Mouse (Mus musculus) Patski (cell line): ENCODE data around the gene Tmem132b. TPM values are rescaled to one million over a fixed set of nuclear protein-coding genes. Genes with fewer than 3 reads are reported as not detected.

Experiments
- ATAC-seq: fragments of 100-300 bp; one replicate; pipeline ENCODE4 v1.8.0; 2021
- CTCF ChIA-PET: fragments of 350-600 bp; sonication (Branson Sonifier 250); formaldehyde crosslinking; loops from one replicate; lab custom pipeline; 2022; ENCODE audit warnings: inconsistent platforms; lab: Charles Lee
- POLR2A ChIA-PET: fragments of 350-600 bp; sonication (Branson Sonifier 250); formaldehyde crosslinking; loops from one replicate; lab custom pipeline; 2022; ENCODE audit warnings: antibody characterized with exemption, inconsistent platforms; lab: Charles Lee
- DNase-seq: peaks from one replicate; pipeline ENCODE4 v3.0.0-alpha.2; 2011; ENCODE audit warnings: low read depth, low spot score
- H3K27me3 ChIP-seq: fragments of 371-371 bp; one replicate; pipeline ENCODE4 v1.5.1; 2021
- CTCF ChIP-seq: fragments of 100-300 bp; IDR thresholded peaks from one replicate; pipeline ENCODE4 v1.5.1; 2021
- in situ Hi-C: fragments of 300-500 bp; cut with MboI; formaldehyde crosslinking; loops from 3 replicates; pipeline ENCODE4 v1.11.1; 2018; ENCODE audit warnings: low pct_unique_long_range_greater_than_20kb, mixed read lengths
- polyA plus RNA-seq: library from polyadenylated mRNA; unstranded; gene quantifications from one replicate; pipeline ENCODE4 v1.2.3, GENCODE M21; 2021

The Tmem132b gene
- polyA plus RNA-seq, 1 experiment from 2014 or later = not detected

DNA sequence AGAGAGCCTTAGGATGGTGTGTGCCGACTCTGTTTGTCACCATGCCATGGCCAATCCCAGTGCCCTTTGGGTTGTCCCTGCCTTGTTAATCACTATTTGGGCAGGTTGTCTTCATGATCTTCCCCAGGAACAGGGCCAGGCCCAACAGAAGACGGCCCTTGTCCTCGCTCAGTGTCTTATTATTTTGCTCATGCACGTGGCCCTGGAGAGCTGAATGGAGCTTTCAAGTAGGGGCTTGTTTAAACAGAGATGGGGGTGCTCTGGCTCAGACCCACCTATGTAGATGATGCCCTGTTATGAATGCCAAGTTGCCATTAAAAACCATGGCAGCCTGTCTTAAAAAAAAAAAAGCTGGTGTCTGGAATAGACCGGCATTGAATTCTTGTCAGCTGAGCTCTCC is 126.5 kb downstream of the Tmem132b start:
- TF ChIP-seq CTCF = no peak
- DNase-seq = no peak
- no peaks in the 10 kb centered on the region for H3K27me3 ChIP-seq
- in situ Hi-C loops = no loop called here
- POLR2A ChIA-PET = no interaction called here
- CTCF ChIA-PET = interaction anchor here (0.6 kb wide), 1 partner anchor 22 kb away, joined by 3 read pairs; no protein-coding TSS in a partner anchor
- no peak for ATAC-seq

DNA sequence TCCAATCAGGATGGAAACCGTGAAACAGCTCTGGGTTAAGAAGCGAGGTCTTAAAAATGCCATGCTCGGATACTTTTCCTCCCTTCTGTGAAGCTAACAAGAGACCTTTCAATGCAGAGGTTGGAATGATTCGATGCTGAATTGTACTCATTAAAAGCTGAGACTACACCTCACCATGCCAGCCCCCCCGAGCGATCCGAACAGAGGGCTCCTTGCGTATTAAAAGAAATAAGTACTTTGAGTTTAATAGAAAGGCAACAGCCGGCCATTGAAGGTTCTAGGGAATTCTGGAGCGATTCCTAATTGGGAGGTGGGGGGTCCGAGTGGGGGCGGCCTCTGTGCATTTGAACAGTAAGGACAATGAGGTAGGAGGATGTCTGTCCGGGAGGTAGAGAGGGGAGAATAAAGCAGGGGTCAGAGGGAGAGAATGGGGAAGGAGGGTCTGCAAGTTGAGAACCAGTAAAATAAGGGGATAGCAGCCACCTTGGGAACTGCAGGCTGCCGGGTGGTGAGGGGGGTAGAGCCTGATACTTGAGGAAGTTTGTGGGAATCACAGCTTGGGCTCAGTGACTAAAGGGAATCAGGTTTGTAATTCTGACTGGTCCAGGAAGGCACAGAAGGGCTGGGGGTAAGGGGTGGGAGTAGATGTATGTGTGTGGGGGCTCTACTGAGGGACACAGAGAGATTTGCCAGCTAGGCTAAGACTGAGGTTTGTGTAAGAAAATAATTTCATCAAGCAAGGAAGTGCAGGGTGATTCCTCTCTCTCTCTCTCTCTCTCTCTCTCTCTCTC is 127.6 kb downstream of the Tmem132b start:
- no peak for ATAC-seq
- ChIA-PET POLR2A (no interaction called here), CTCF (no interaction called here)
- DNase-seq = no peak
- in situ Hi-C loops = no loop called here
- no peaks in the 10 kb centered on the region for H3K27me3 ChIP-seq
- TF ChIP-seq CTCF = no peak

GRCm38 (mm10) chr5:125675623-125676022 is 144.0 kb downstream of the Tmem132b start:
- H3K27me3 ChIP-seq = no peaks in the 10 kb centered on the region
- TF ChIP-seq CTCF = no peak
- in situ Hi-C loops = no loop called here
- no peak for DNase-seq
- POLR2A ChIA-PET = no interaction called here
- CTCF ChIA-PET = no interaction called here
- ATAC-seq = no peak

- ChIA-PET POLR2A (no interaction called here), CTCF (no interaction called here)
- H3K27me3 ChIP-seq = no peaks in the 10 kb centered on the region
- ATAC-seq = no peak
- TF ChIP-seq CTCF = no peak
- in situ Hi-C loops = no loop called here
- no peak for DNase-seq
Measured at GRCm38 (mm10) chr5:125676025-125676623, 144.6 kb downstream of the Tmem132b start.

DNA sequence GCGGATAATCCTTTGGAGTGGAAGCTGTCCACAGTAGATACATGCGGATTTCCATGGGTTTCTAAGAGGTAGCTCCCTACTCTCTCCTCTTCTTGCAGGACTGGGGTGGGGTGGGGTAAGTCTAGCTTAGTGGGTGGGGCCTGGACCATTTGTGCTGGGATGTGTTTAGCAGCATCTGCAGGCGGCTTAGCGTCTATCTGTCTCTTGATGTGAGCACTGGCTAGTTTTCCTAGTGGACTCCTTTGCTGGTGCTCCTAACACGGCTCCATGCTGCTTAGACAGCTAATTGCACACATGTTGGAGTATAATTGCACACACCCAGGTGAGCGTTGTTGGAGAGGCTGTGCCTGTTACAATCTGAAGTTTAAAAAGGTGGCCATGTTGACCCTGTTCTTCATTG is 149.3 kb downstream of the Tmem132b start:
- ATAC-seq = no peak
- no peak for DNase-seq
- CTCF ChIA-PET = interaction anchor here (0.6 kb wide), 1 partner anchor 23 kb away, joined by 3 read pairs; no protein-coding TSS in a partner anchor
- H3K27me3 ChIP-seq = no peaks in the 10 kb centered on the region
- in situ Hi-C loops = no loop called here
- TF ChIP-seq CTCF = no peak
- POLR2A ChIA-PET = no interaction called here

DNA sequence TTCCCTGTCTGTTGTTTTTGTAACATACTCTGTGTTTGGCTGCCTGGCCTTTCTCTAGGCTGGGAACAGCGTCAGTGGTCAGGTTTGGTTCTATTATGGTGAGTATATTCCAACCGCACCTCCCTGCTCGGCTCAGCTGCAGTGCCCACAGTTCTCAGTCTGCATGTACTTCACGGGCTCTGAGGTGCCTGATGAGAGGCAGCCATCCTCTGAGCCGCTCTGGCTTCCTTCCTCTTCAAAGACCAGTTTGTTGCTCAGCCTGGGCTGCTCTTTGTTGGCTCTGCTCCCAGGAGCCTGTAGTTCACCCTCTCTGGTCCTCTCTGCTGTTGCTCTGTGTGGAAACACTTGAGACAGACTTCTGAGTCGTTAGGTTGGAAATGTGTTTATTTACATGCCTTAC is 151.9 kb downstream of the Tmem132b start:
- ATAC-seq (no peak), DNase-seq (no peak)
- ChIA-PET POLR2A (no interaction called here), CTCF (no interaction called here)
- no peaks in the 10 kb centered on the region for H3K27me3 ChIP-seq
- no peak for TF ChIP-seq CTCF
- in situ Hi-C loops = no loop called here

DNA sequence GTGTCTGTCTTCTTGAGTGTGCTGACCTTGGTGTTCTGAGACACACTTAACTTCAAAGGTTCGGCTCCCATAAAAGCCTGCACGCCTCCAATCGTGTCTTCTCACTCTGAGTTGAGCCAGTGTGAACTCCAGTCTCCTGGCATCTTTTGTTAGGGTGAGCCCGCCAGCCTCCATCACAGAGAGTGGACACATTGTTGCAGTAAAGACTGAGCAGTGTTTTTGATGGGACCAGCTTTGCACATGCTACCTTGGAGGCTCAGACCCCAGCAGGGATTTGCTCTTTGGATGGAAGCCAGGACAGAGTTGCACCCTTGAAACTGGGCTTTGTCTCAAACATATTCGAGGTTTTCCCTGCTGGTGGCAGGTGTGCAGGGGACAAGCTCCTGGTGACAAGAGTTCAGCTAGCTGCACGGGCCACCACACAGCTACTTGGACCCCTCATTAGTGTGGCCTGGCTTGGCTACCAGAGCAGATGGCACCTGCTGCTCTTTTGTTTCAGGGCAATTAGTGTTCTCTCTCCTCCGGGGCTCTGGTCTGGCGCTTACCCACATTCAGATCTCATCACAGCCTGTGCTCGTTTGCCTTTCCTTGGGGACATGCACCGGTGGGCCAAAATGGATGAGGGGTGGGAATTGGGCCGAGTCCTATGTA is 154.2 kb downstream of the Tmem132b start:
- CTCF ChIA-PET = no interaction called here
- TF ChIP-seq CTCF = no peak
- H3K27me3 ChIP-seq = no peaks in the 10 kb centered on the region
- POLR2A ChIA-PET = no interaction called here
- no peak for DNase-seq
- in situ Hi-C loops = no loop called here
- no peak for ATAC-seq

GRCm38 (mm10) chr5:125692538-125692937 is 161.0 kb downstream of the Tmem132b start:
- in situ Hi-C loops = no loop called here
- H3K27me3 ChIP-seq = peaks cover 12% of the 10 kb centered on the region
- ChIA-PET POLR2A (no interaction called here), CTCF (no interaction called here)
- no peak for ATAC-seq
- no peak for DNase-seq
- no peak for TF ChIP-seq CTCF

- ATAC-seq (no peak), DNase-seq (no peak)
- in situ Hi-C loops = no loop called here
- no peak for TF ChIP-seq CTCF
- ChIA-PET POLR2A (no interaction called here), CTCF (no interaction called here)
- no peaks in the 10 kb centered on the region for H3K27me3 ChIP-seq
Measured at GRCm38 (mm10) chr5:125699395-125699794, 167.8 kb downstream of the Tmem132b start.

DNA sequence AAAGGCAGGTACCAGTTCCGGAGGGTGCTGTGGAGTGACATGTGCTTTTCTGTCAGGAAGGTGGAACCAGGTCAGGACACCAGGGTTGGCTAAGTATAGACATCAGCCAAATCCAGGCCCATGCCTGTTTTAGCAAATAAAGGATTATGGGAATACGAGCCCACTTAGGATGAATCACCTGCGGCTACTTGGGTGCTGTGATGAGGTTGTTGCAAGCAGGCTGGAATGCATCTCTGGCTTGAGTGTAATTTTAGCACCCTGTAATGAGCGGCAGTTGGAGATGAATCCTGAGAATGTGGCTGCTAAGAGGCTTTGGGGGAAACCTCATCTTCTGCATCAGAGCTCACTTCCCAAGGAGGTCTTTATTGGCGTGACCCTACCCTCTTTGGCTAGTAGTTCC is 168.7 kb downstream of the Tmem132b start:
- ChIA-PET CTCF (no interaction called here), POLR2A (no interaction called here)
- no peaks in the 10 kb centered on the region for H3K27me3 ChIP-seq
- in situ Hi-C loops = no loop called here
- DNase-seq = no peak
- ATAC-seq = no peak
- no peak for TF ChIP-seq CTCF

- no peaks in the 10 kb centered on the region for H3K27me3 ChIP-seq
- POLR2A ChIA-PET = no interaction called here
- in situ Hi-C loops = no loop called here
- DNase-seq (no peak), ATAC-seq (no peak)
- no peak for TF ChIP-seq CTCF
- CTCF ChIA-PET = no interaction called here
Measured at GRCm38 (mm10) chr5:125705379-125705778, 173.8 kb downstream of the Tmem132b start.
